Mouse (Mus musculus) forebrain, embryonic 16.5 days (tissue): ENCODE data around the gene Slco2a1. TPM values are rescaled to one million over a fixed set of nuclear protein-coding genes. Genes with fewer than 3 reads are reported as not detected.

Experiments used
- ATAC-seq: fragments of 200-750 bp; cut with Nextera tagmentation; 2 replicates; pipeline ENCODE4 v1.8.0; 2017; ENCODE audit warnings: mild to moderate bottlenecking, moderate library complexity
- H3K27ac ChIP-seq: fragments of 300-500 bp; sonication (generic); 2 replicates; pipeline ENCODE4 v1.5.1; 2014; ENCODE audit warnings: low read length, control low read depth
- H3K27me3 ChIP-seq: fragments of 300-500 bp; sonication (generic); replicated peaks from 2 replicates; pipeline ENCODE4 v1.6.1; 2014; ENCODE audit warnings: low read length; ENCODE audit not compliant: control insufficient read depth, insufficient read depth
- H3K36me3 ChIP-seq: fragments of 300-500 bp; sonication (generic); 2 replicates; pipeline ENCODE4 v1.6.1; 2014; ENCODE audit not compliant: control insufficient read depth, insufficient read depth
- H3K4me1 ChIP-seq: fragments of 300-500 bp; sonication (generic); replicated peaks from 2 replicates; pipeline ENCODE4 v1.6.1; 2014; ENCODE audit warnings: low read length; ENCODE audit not compliant: control insufficient read depth, insufficient read depth
- H3K4me2 ChIP-seq: fragments of 300-500 bp; sonication (generic); 2 replicates; pipeline ENCODE4 v1.6.1; 2014; ENCODE audit warnings: mild to moderate bottlenecking, low read length, control low read depth
- H3K4me3 ChIP-seq: fragments of 300-500 bp; sonication (generic); replicated peaks from 2 replicates; pipeline ENCODE4 v1.5.1; 2014; ENCODE audit warnings: mild to moderate bottlenecking, low read length, control low read depth
- H3K9ac ChIP-seq: fragments of 300-500 bp; sonication (generic); replicated peaks from 2 replicates; pipeline ENCODE4 v1.6.1; 2014; ENCODE audit warnings: low read depth, low read length, control low read depth
- H3K9me3 ChIP-seq: fragments of 300-500 bp; sonication (generic); 2 replicates; pipeline ENCODE4 v1.6.1; 2016; ENCODE audit warnings: low read length; ENCODE audit not compliant: control insufficient read depth
- WGBS: fragments of 180-500 bp; shearing (Covaris S2); extraction: QIAGEN DNeasy Blood & Tissue Kit; methylation state at CpG from one replicate; pipeline ENCODE4 v1.1.7; 2014; 5-methylcytosine and 5-hydroxymethylcytosine counted together
- polyA plus RNA-seq: library from polyadenylated mRNA; unstranded; fragments of >200 nt; fragmentation: Nextera tagmentation; extraction: Ambion mirVana; gene quantifications from 2 replicates; pipeline ENCODE4 v1.2.1, GENCODE M21; 2015

Gene Slco2a1
- polyA plus RNA-seq, 1 experiment from 2014 or later = 3.1 TPM

- no peak overlapping the region for H3K27ac ChIP-seq
- H3K9ac ChIP-seq = no peak overlapping the region
- H3K4me1 ChIP-seq = no peaks in the 10 kb centered on the region
- no peak overlapping the region for H3K4me2 ChIP-seq
- no peak overlapping the region for H3K4me3 ChIP-seq
- ATAC-seq = no peak
- no peaks in the 10 kb centered on the region for H3K9me3 ChIP-seq
- WGBS = 69% methylated on average over 10 of the region's 10 CpGs
- no peaks in the 10 kb centered on the region for H3K36me3 ChIP-seq
- no peaks in the 10 kb centered on the region for H3K27me3 ChIP-seq
These were observed 26.3 kb upstream of the Slco2a1 start for GRCm38 (mm10) chr9:102962093-102962788.

DNA sequence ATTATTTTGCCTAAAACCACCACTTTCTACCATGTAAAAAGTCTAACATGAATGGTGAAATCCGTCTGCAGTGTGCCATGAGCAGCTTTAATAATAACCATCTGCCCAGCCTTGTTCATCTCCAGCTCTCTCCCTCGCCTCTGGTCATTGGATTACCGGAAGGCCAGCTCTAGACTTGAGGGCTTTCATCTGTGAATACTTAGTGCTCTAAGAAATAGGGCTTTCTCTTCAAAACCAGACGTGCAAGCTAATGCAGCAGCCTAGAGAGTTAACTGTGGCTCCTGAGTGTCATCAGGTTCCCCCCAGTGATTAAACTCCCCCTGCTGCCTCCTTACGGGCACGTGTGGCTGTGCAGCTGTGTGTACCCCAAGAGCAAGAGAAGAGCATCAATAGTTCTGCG is 25.2 kb upstream of the Slco2a1 start:
- Histone ChIP-seq H3K4me1 (no peaks in the 10 kb centered on the region), H3K9me3 (no peaks in the 10 kb centered on the region), H3K27ac (no peak overlapping the region), H3K27me3 (no peaks in the 10 kb centered on the region), H3K36me3 (no peaks in the 10 kb centered on the region), H3K9ac (no peak overlapping the region), H3K4me3 (no peak overlapping the region), H3K4me2 (no peak overlapping the region)
- WGBS = 82% methylated on average over 7 of the region's 7 CpGs
- no peak for ATAC-seq

DNA sequence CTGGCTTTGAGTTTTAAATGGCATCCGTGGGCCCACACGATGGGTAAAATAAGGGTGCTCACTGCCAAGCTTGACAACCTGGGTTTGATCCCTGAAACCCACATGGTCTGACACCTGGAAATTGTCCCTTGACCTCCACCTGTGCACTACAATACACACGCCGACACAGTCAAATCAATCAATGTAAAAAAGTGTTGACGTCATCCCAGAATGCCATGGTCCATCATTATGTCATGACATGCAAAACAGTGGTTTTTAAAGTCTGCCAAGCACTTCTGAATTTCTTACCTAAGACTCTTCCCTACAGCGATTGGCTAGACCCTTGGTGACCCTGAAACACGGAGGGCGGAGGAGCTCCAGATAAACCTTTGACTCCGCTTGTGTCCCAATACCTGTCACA is 23.9 kb upstream of the Slco2a1 start:
- no peaks in the 10 kb centered on the region for H3K36me3 ChIP-seq
- H3K9me3 ChIP-seq = no peaks in the 10 kb centered on the region
- ATAC-seq = no peak
- no peaks in the 10 kb centered on the region for H3K4me1 ChIP-seq
- H3K4me3 ChIP-seq = no peak overlapping the region
- WGBS = 95% methylated on average over 9 of the region's 9 CpGs
- H3K27ac ChIP-seq = no peak overlapping the region
- H3K4me2 ChIP-seq = no peak overlapping the region
- no peaks in the 10 kb centered on the region for H3K27me3 ChIP-seq
- H3K9ac ChIP-seq = no peak overlapping the region

- H3K27me3 ChIP-seq = no peaks in the 10 kb centered on the region
- no peak for ATAC-seq
- 81% methylated on average over 2 of the region's 2 CpGs for WGBS
- no peak overlapping the region for H3K9ac ChIP-seq
- H3K36me3 ChIP-seq = no peaks in the 10 kb centered on the region
- no peak overlapping the region for H3K4me3 ChIP-seq
- no peak overlapping the region for H3K27ac ChIP-seq
- no peak overlapping the region for H3K4me2 ChIP-seq
- H3K9me3 ChIP-seq = no peaks in the 10 kb centered on the region
- no peaks in the 10 kb centered on the region for H3K4me1 ChIP-seq
These were observed 16.0 kb upstream of the Slco2a1 start for GRCm38 (mm10) chr9:102972393-102973050.

DNA sequence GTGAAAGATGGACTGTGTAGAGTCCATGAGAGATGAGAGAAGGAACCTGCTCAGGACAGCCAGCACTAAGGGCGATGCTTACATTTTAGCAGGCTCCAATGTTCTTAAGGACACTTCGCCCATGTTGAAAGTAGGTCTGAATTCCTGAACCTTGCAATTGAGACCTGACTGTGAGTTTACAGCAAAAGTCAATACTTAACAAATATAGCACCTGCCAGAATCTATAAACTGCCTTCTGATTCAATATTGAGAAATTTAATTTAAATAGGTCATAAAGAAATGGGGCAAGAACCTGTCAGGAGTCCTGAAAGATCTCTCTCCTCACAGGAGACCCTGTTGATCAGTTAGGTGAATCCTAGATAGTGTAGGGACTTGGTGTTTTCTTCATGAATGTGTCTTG is 12.6 kb upstream of the Slco2a1 start:
- H3K9ac ChIP-seq = no peak overlapping the region
- no peak overlapping the region for H3K4me2 ChIP-seq
- WGBS = 91% methylated on average over 2 of the region's 2 CpGs
- no peaks in the 10 kb centered on the region for H3K9me3 ChIP-seq
- no peak for ATAC-seq
- no peak overlapping the region for H3K27ac ChIP-seq
- no peaks in the 10 kb centered on the region for H3K27me3 ChIP-seq
- H3K36me3 ChIP-seq = no peaks in the 10 kb centered on the region
- H3K4me1 ChIP-seq = no peaks in the 10 kb centered on the region
- no peak overlapping the region for H3K4me3 ChIP-seq

GRCm38 (mm10) chr9:102977090-102977489 is 11.4 kb upstream of the Slco2a1 start:
- ATAC-seq = no peak
- Histone ChIP-seq H3K4me2 (no peak overlapping the region), H3K4me1 (no peaks in the 10 kb centered on the region), H3K27ac (no peak overlapping the region), H3K9me3 (no peaks in the 10 kb centered on the region), H3K36me3 (no peaks in the 10 kb centered on the region), H3K4me3 (no peak overlapping the region), H3K27me3 (no peaks in the 10 kb centered on the region), H3K9ac (no peak overlapping the region)
- WGBS = 81% methylated on average over 1 of the region's 1 CpGs

- no peak overlapping the region for H3K4me3 ChIP-seq
- H3K9ac ChIP-seq = no peak overlapping the region
- no peak overlapping the region for H3K27ac ChIP-seq
- H3K9me3 ChIP-seq = no peaks in the 10 kb centered on the region
- ATAC-seq = no peak
- no peaks in the 10 kb centered on the region for H3K27me3 ChIP-seq
- H3K4me1 ChIP-seq = no peaks in the 10 kb centered on the region
- H3K4me2 ChIP-seq = no peak overlapping the region
- H3K36me3 ChIP-seq = no peaks in the 10 kb centered on the region
- WGBS = 79% methylated on average over 9 of the region's 9 CpGs
These were observed 10.6 kb upstream of the Slco2a1 start for GRCm38 (mm10) chr9:102977791-102978492.

- ATAC-seq = no peak
- 93% methylated on average over 3 of the region's 3 CpGs for WGBS
- Histone ChIP-seq H3K4me2 (no peak overlapping the region), H3K27me3 (no peaks in the 10 kb centered on the region), H3K27ac (no peak overlapping the region), H3K36me3 (no peaks in the 10 kb centered on the region), H3K9ac (no peak overlapping the region), H3K9me3 (no peaks in the 10 kb centered on the region), H3K4me1 (no peaks in the 10 kb centered on the region), H3K4me3 (no peak overlapping the region)
These were observed 9.4 kb upstream of the Slco2a1 start for GRCm38 (mm10) chr9:102979011-102979700.

GRCm38 (mm10) chr9:102979956-102980355 is 8.6 kb upstream of the Slco2a1 start:
- H3K9me3 ChIP-seq = no peaks in the 10 kb centered on the region
- 69% methylated on average over 10 of the region's 10 CpGs for WGBS
- no peaks in the 10 kb centered on the region for H3K36me3 ChIP-seq
- H3K27me3 ChIP-seq = no peaks in the 10 kb centered on the region
- no peak overlapping the region for H3K27ac ChIP-seq
- no peaks in the 10 kb centered on the region for H3K4me1 ChIP-seq
- no peak for ATAC-seq
- H3K4me2 ChIP-seq = no peak overlapping the region
- no peak overlapping the region for H3K9ac ChIP-seq
- no peak overlapping the region for H3K4me3 ChIP-seq
